In the genomic region with DNA sequence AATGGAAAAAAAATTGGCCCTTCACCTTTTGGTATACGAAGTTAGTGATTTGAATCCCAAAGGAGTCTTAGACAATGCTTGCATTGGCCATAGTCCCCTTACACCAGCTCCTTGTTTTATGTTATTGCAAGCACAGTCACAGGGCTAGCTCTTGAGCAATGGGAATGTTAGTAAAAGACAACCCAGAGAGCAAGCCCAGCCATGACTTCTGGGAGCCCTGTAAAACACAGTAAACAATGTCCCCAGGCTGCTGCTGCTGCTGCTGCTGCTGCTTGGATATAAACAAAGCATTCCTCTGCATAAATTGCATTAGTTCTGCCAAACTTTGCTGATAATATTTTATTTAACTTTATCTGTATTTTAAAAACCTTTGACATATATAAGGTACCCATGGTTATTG, we compare ENCODE assay signal across 30 mouse cellular contexts.
"Had no signal": no experiment of that assay in that cellular context is flagged by ENCODE, and none has a peak within 500 bp of the region (broad histone marks: within the 10 kb centered on the region; RNA-seq: fewer than 3 reads in every experiment).

No protein-coding gene starts in this region.

- H3K4me3 ChIP-seq: left cerebral cortex, adult 2 months; limb, embryonic 10.5 days; limb, embryonic 12.5 days; limb, embryonic 13.5 days; limb, embryonic 15.5 days; liver, embryonic 12.5 days; liver, embryonic 13.5 days; liver, embryonic 15.5 days; lung, embryonic 15.5 days; megakaryocyte, embryonic 14.5 days; midbrain, embryonic 10.5 days; midbrain, embryonic 12.5 days; midbrain, embryonic 13.5 days; midbrain, embryonic 15.5 days; myocyte; neural tube, embryonic 12.5 days had no signal

- H3K9ac ChIP-seq: limb, embryonic 12.5 days; limb, embryonic 13.5 days; limb, embryonic 15.5 days; liver, embryonic 12.5 days; liver, embryonic 13.5 days; liver, embryonic 14.5 days; liver, embryonic 15.5 days; liver, postnatal 0 days; lung, embryonic 15.5 days; midbrain, embryonic 12.5 days; midbrain, embryonic 13.5 days; midbrain, embryonic 15.5 days; neural tube, embryonic 12.5 days had no signal

- H3K4me2 ChIP-seq: limb, embryonic 12.5 days; limb, embryonic 13.5 days; limb, embryonic 15.5 days; liver, embryonic 11.5 days; liver, embryonic 12.5 days; liver, embryonic 13.5 days; liver, embryonic 15.5 days; lung, embryonic 15.5 days; midbrain, embryonic 11.5 days; midbrain, embryonic 12.5 days; midbrain, embryonic 13.5 days; midbrain, embryonic 15.5 days; neural tube, embryonic 12.5 days had no signal

- H3K9me3 ChIP-seq: limb, embryonic 10.5 days; limb, embryonic 12.5 days; limb, embryonic 13.5 days; limb, embryonic 15.5 days; liver, embryonic 12.5 days; liver, embryonic 13.5 days; liver, embryonic 15.5 days; lung, embryonic 15.5 days; midbrain, embryonic 10.5 days; midbrain, embryonic 12.5 days; midbrain, embryonic 13.5 days; midbrain, embryonic 15.5 days; neural tube, embryonic 12.5 days had no signal

- DNase-seq: left cerebral cortex, postnatal 4 days; liver; liver, embryonic 13.5 days; liver, postnatal 0 days; lung, adult 18-20 months; lung, adult 2 months; lung, postnatal 14 days; lung, postnatal 36 days; midbrain, embryonic 14.5 days had no signal

- ATAC-seq: liver, embryonic 12.5 days; liver, postnatal 0 days; lung, postnatal 0 days; midbrain, embryonic 13.5 days; midbrain, embryonic 15.5 days; midbrain, embryonic 16.5 days had no signal

- H3K36me3 ChIP-seq: limb, embryonic 10.5 days; limb, embryonic 12.5 days; limb, embryonic 13.5 days; limb, embryonic 15.5 days; liver, embryonic 12.5 days; liver, embryonic 13.5 days; liver, embryonic 15.5 days; lung, embryonic 15.5 days; midbrain, embryonic 10.5 days; midbrain, embryonic 12.5 days; midbrain, embryonic 13.5 days; midbrain, embryonic 15.5 days; neural tube, embryonic 12.5 days had no signal

- H3K27ac ChIP-seq: left cerebral cortex, adult 2 months; limb, embryonic 10.5 days; limb, embryonic 12.5 days; limb, embryonic 13.5 days; limb, embryonic 15.5 days; liver, embryonic 12.5 days; liver, embryonic 13.5 days; liver, embryonic 14.5 days; liver, embryonic 15.5 days; lung, embryonic 15.5 days; macrophage; midbrain, embryonic 10.5 days; midbrain, embryonic 12.5 days; midbrain, embryonic 13.5 days; midbrain, embryonic 15.5 days; neural tube, embryonic 12.5 days had no signal

- H3K27me3 ChIP-seq: limb, embryonic 12.5 days; limb, embryonic 13.5 days; limb, embryonic 15.5 days; liver, embryonic 12.5 days; liver, embryonic 13.5 days; liver, embryonic 15.5 days; lung, embryonic 15.5 days; megakaryocyte, embryonic 14.5 days; midbrain, embryonic 12.5 days; midbrain, embryonic 13.5 days; midbrain, embryonic 15.5 days; neural tube, embryonic 12.5 days had no signal

- H3K4me1 ChIP-seq: limb, embryonic 10.5 days; limb, embryonic 12.5 days; limb, embryonic 13.5 days; limb, embryonic 15.5 days; liver, embryonic 12.5 days; liver, embryonic 13.5 days; liver, embryonic 15.5 days; lung, embryonic 15.5 days; megakaryocyte, embryonic 14.5 days; midbrain, embryonic 10.5 days; midbrain, embryonic 12.5 days; midbrain, embryonic 13.5 days; midbrain, embryonic 15.5 days; neural tube, embryonic 12.5 days had no signal
